Comparison of ENCODE assay signal across 8 mouse cellular contexts in genomic region chr2:156862772-156863486, GRCm38 (mm10). TPM values are rescaled to one million over a fixed set of nuclear protein-coding genes. Genes with fewer than 3 reads are reported as not detected.
DNase-seq lines count a peak whose midpoint lies in the region; ATAC-seq and TF ChIP-seq lines count a peak whose summit lies in the region.

Gene Rab5if (plus strand): TSS chr2:156863128.

- peak within 1 kb of the TSS; percentile 96 for H3K27ac ChIP-seq in gastrocnemius, adult 2 months
- H3K27ac ChIP-seq in hindbrain, postnatal 0 days: peak within 1 kb of the TSS; percentile 81
- H3K27ac ChIP-seq in left cerebral cortex, adult 2 months: peak within 1 kb of the TSS; percentile 93

- peak; percentile 95 for DNase-seq in WW6 (ENCODE audit: low read depth, low spot score)
- peak; percentile 97 to 98 for DNase-seq in cerebellum, postnatal 4 days (ENCODE audit: low spot score in 2 of 2)
- DNase-seq in gastrocnemius, adult 2 months: peak; percentile 99
- peak; percentile 99 for DNase-seq in hindbrain, postnatal 0 days (ENCODE audit: low spot score)
- peak; percentile 99 for DNase-seq in left cerebral cortex, adult 2 months (ENCODE audit: extremely low spot score in 1 of 2, low spot score in 2 of 2)
- DNase-seq in right cerebral cortex, adult 2 months (ENCODE audit: low spot score in 2 of 2): peak; percentile 96 to 98
- DNase-seq in urinary bladder, postnatal 14 days (ENCODE audit: low spot score): peak; percentile 98

- H3K4me1 ChIP-seq in hindbrain, postnatal 0 days (ENCODE audit: insufficient read depth, low read length): peaks cover 9% of the 10 kb centered on the region; the same call in 1 of the 2 replicates

- H3K9ac ChIP-seq in hindbrain, postnatal 0 days (replicated peaks; ENCODE audit: low read length): peak within 1 kb of the TSS; percentile 86

- under 1% methylated on average over 94 of the region's 98 CpGs for WGBS in hindbrain, postnatal 0 days

- H3K27me3 ChIP-seq in hindbrain, postnatal 0 days (ENCODE audit: insufficient read depth, low read length): no peaks in the 10 kb centered on the region

- H3K9me3 ChIP-seq in hindbrain, postnatal 0 days (ENCODE audit: low read length): no peaks in the 10 kb centered on the region

- H3K4me2 ChIP-seq in hindbrain, postnatal 0 days (ENCODE audit: low read depth, low read length): peak within 1 kb of the TSS; percentile 89

- H3K36me3 ChIP-seq in hindbrain, postnatal 0 days (ENCODE audit: insufficient read depth, low read length): peaks cover 3% of the 10 kb centered on the region; the same call in 1 of the 2 replicates

- peak; percentile 98 for ATAC-seq in hindbrain, postnatal 0 days
- peak; percentile 83 for ATAC-seq in megakaryocyte, adult 5-6 weeks (ENCODE audit: poor library complexity, severe bottlenecking)

- H3K4me3 ChIP-seq in gastrocnemius, adult 2 months: peak within 1 kb of the TSS; percentile 85
- peak within 1 kb of the TSS; percentile 69 for H3K4me3 ChIP-seq in hindbrain, postnatal 0 days (ENCODE audit: low read length)
- peak within 1 kb of the TSS; percentile 97 for H3K4me3 ChIP-seq in left cerebral cortex, adult 2 months

- peak; percentile 73 for TF ChIP-seq CTCF in gastrocnemius, adult 2 months (IDR thresholded peaks at IDR 0.05)
- peak; percentile 77 for TF ChIP-seq CTCF in hindbrain, postnatal 0 days (IDR thresholded peaks at IDR 0.05; ENCODE audit: low read depth)
- peak; percentile 64 for TF ChIP-seq CTCF in left cerebral cortex, adult 2 months (IDR thresholded peaks at IDR 0.05)

- intact Hi-C loops in gastrocnemius, adult 2 months (cut with DNase I): loop anchor here (5.0 to 10.0 kb wide), 2 partner anchors 128 to 214 kb away; partner anchors contain the start of gene Soga1
- intact Hi-C loops in left cerebral cortex, adult 2 months (cut with DNase I): loop anchor here (5.0 to 10.0 kb wide), 2 partner anchors 141 to 318 kb away; partner anchors contain the start of gene Aar2

RNA-seq across cellular contexts. Expression of gene Rab5if, which starts in this region (rescaled TPM):
- 10 to 100 TPM; 89.0 to 98.6 TPM for total RNA-seq in gastrocnemius, adult 2 months (2021)
- total RNA-seq in hindbrain, postnatal 0 days (2014; rRNA removed): 131 and 135 TPM in 2 replicates
- 158 and 160 TPM in 2 replicates for polyA plus RNA-seq in hindbrain, postnatal 0 days (2015; fragmentation: Nextera tagmentation; extraction: Ambion mirVana)
- 10 to 100 TPM; 87.1 to 94.4 TPM for total RNA-seq in left cerebral cortex, adult 2 months (2021)
- total RNA-seq in megakaryocyte, adult 5-6 weeks (2015): 356 and 374 TPM in 2 replicates
- 194 and 199 TPM in 2 replicates for total RNA-seq in megakaryocyte, adult 5-6 weeks (2017)

Comparison
In these comparisons a context has a peak if more than half of its experiments do, and no peak if none do; other contexts are left out.
1. Peak in every context shown above with its lines: DNase-seq, ATAC-seq, H3K4me3 ChIP-seq and H3K27ac ChIP-seq.